Mouse (Mus musculus): ENCODE data around the gene Cfap298.

Gene Cfap298

GRCm38 (mm10) chr16:90910855-90911533, 23.9 kb downstream of the Cfap298 start:
- DNase-seq: no peak

- DNase-seq: no peak
These were observed 27.7 kb downstream of the Cfap298 start for GRCm38 (mm10) chr16:90907250-90907649.

DNA sequence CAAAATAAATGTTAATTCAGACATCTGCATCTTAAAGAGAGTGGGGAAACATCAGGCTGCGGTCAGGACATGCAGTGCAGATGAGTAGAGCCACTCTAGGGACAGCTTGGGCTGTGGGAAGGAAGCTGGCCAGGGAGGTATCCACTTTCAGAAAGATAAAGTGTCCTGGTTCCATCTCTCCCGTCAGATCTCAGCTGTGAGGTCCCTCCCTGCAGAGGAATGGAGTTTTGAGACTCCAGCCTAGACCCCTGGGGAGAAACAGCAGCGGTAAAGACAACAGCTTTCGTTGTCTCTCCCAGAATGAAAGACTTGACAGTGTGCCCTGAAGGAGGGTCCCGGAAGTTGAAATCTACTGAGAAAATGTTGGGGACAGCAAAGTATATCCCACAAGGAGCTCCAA, 31.6 kb downstream of the Cfap298 start:
- no peak for DNase-seq

- no peak for DNase-seq
These were observed 33.5 kb downstream of the Cfap298 start for GRCm38 (mm10) chr16:90901364-90901763.

DNA sequence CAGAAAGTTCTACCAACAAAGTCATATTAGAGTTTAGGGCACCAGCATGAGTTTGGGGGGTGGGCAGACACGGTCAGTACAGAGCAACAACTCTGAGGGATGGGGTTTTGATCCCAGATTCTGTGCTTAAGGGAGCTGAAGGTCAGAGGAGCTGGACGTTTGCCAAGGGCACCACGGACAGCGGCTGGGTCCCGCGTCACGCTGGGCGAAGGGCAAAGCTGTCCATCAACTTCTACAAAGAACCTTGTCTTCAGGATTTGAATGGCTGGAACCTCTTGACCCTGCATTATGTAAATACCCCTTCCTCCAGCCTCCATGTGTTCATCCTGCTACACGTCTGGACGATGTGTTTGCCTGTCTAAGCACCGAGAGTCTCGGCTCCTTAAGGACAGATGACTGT, 35.4 kb downstream of the Cfap298 start:
- DNase-seq: no peak

- no peak for DNase-seq
These were observed 37.3 kb downstream of the Cfap298 start for GRCm38 (mm10) chr16:90897651-90898050.

DNA sequence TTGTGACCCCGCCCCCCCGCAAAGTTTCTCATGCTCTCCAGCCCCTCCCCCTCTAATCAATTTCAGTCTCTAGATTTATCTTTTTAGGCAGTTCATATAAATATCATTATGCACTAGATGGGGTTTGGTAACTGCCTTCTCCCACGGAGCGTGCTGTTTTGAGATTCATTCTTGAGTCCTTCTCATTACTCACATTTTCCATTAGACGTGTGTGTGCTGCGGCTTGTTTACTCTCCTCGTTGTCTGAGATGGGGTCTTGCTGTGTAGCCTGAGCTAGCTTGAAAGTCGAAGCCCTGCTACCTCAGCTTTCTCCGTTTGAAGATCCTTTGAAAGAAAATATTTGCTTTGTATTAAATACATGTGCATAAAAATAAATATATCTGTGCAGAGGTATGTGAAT, 41.1 kb downstream of the Cfap298 start:
- no peak for DNase-seq

DNA sequence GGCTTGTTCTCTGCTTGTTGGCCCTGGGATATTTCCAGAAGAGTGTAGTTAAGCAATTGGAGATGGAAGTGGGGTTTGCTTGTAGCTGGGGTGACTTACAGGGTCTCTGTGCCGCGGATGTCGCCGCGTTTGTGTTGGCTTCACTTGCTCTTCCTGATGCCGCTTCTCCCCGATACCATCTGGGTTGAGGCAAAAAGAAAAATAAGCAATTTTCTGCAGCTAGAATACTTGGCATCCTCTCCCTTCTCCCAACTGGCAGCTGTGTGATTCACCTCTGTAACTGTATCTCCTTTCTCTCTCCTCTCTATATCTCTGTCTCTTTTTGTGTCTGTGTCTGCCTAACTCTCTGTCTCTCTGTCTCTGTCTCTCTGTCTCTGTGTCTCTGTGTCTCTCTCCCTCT, 41.9 kb downstream of the Cfap298 start:
- no peak for DNase-seq

DNA sequence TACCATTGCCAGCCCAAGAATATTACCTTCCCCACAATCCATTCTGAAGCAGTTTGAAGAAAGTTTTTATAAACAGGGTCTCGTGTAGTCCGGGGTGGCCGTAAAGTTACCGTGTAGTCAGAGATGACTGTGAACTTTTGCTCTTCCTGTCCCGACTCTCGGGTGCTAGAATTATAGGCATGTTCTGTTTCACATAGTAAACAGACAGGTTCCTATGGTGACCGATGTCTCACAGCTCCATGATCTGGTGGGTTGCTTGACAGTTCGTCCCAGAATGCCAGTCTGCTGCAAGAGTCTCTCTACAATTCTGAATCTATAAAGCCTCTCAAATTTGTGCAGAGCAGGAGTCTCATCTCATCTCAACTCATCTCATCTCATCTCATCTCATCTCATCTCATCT, 42.8 kb downstream of the Cfap298 start:
- no peak for DNase-seq

- no peak for DNase-seq
These were observed 43.3 kb downstream of the Cfap298 start for GRCm38 (mm10) chr16:90891601-90892000.

- no peak for DNase-seq
These were observed 44.2 kb downstream of the Cfap298 start for GRCm38 (mm10) chr16:90890683-90891082.

GRCm38 (mm10) chr16:90885781-90886565, 48.9 kb downstream of the Cfap298 start:
- DNase-seq: peak; percentile 46 to 60

GRCm38 (mm10) chr16:90885351-90885750, 49.6 kb downstream of the Cfap298 start:
- no peak for DNase-seq

DNA sequence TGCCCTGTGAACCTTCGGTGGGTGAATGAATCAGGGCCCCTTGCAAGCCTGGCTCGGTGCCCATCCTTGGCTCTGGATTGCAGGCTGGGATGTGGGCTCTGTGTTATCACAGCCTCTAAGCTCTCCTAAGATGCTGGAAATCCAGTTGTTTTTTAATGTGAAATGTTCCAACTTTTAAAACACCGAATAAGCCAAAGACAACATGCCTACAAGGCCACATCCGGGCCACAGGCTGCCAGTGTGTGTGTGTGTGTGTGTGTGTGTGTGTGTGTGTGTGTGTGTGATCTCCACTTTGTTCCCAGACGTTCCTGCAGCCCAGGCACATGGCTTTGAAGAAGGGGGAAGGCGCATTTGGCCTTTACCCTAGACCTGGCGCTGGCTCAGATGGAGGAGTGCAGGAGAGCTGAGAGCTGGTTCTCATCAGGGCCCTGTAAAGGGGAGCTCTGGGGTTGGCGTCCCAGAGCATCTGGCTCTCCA, 52.4 kb downstream of the Cfap298 start:
- peak in 1 of 2 experiments; percentile 37 for DNase-seq

GRCm38 (mm10) chr16:90878135-90878860, 56.6 kb downstream of the Cfap298 start:
- DNase-seq: no peak
